Mouse (Mus musculus) hindbrain, embryonic 16.5 days (tissue): ENCODE data around the gene Mcl1. TPM values are rescaled to one million over a fixed set of nuclear protein-coding genes. Genes with fewer than 3 reads are reported as not detected.

ENCODE experiments used
- ATAC-seq: fragments of 200-750 bp; cut with Nextera tagmentation; 2 replicates; pipeline ENCODE4 v1.8.0; 2017; ENCODE audit warnings: moderate TSS enrichment, moderate library complexity
- H3K27ac ChIP-seq: fragments of 300-500 bp; sonication (generic); 2 replicates; pipeline ENCODE4 v1.5.1; 2014; ENCODE audit warnings: low read depth, mild to moderate bottlenecking, control low read depth, low read length, moderate library complexity
- H3K27me3 ChIP-seq: fragments of 300-500 bp; sonication (generic); replicated peaks from 2 replicates; pipeline ENCODE4 v1.6.1; 2014; ENCODE audit warnings: low read length; ENCODE audit not compliant: control insufficient read depth, insufficient read depth
- H3K36me3 ChIP-seq: fragments of 300-500 bp; sonication (generic); 2 replicates; pipeline ENCODE4 v1.6.1; 2014; ENCODE audit warnings: mild to moderate bottlenecking, low read length, moderate library complexity, mixed read lengths; ENCODE audit not compliant: control insufficient read depth, insufficient read depth
- H3K4me1 ChIP-seq: fragments of 300-500 bp; sonication (generic); 2 replicates; pipeline ENCODE4 v1.6.1; 2014; ENCODE audit warnings: low read depth, low read length; ENCODE audit not compliant: control insufficient read depth, insufficient read depth
- H3K4me2 ChIP-seq: fragments of 300-500 bp; sonication (generic); 2 replicates; pipeline ENCODE4 v1.6.1; 2014; ENCODE audit warnings: mild to moderate bottlenecking, low read length, control low read depth, moderate library complexity
- H3K4me3 ChIP-seq: fragments of 300-500 bp; sonication (generic); 2 replicates; pipeline ENCODE4 v1.5.1; 2014; ENCODE audit warnings: mild to moderate bottlenecking, low read length, control low read depth, moderate library complexity
- H3K9ac ChIP-seq: fragments of 300-500 bp; sonication (generic); 2 replicates; pipeline ENCODE4 v1.6.1; 2014; ENCODE audit warnings: low read depth, mild to moderate bottlenecking, control low read depth, low read length, moderate library complexity
- H3K9me3 ChIP-seq: fragments of 300-500 bp; sonication (generic); 2 replicates; pipeline ENCODE4 v1.6.1; 2014; ENCODE audit warnings: mild to moderate bottlenecking, low read length, moderate library complexity; ENCODE audit not compliant: control insufficient read depth
- WGBS: fragments of 180-500 bp; shearing (Covaris S2); extraction: QIAGEN DNeasy Blood & Tissue Kit; methylation state at CpG from one replicate; pipeline ENCODE4 v1.1.7; 2014; 5-methylcytosine and 5-hydroxymethylcytosine counted together
- polyA plus RNA-seq: library from polyadenylated mRNA; unstranded; fragments of >200 nt; fragmentation: Nextera tagmentation; extraction: Ambion mirVana; gene quantifications from 2 replicates; pipeline ENCODE4 v1.2.1, GENCODE M21; 2015

Mcl1 gene
- polyA plus RNA-seq, 1 experiment from 2014 or later, result 20.2 TPM

DNA sequence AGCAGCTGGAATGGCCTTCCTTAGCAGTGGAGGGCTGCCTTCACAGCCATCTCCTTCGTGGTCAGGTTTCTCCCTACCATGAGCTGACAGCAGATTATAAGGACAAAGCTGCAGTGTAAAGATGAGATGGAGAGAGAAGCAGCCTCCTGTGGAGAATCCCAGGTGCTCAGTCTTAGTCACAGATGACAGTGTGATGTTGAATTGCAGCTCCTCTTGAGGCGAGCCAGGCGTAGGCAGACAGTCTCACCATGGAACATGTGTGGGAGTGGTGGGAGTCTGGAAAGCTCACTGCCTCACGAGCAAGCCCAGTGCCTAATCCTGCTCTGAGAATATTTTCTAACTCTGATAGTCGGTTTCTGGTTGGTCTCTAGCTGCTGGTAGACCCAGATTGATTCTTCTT lies 30.8 kb upstream of the Mcl1 start:
- Histone ChIP-seq H3K4me2 (no peak overlapping the region), H3K36me3 (peaks cover 31% of the 10 kb centered on the region), H3K9ac (no peak overlapping the region), H3K27ac (no peak overlapping the region), H3K4me3 (no peak overlapping the region), H3K9me3 (no peaks in the 10 kb centered on the region), H3K27me3 (no peaks in the 10 kb centered on the region), H3K4me1 (peaks cover 17% of the 10 kb centered on the region)
- no peak for ATAC-seq
- 92% methylated on average over 5 of the region's 5 CpGs for WGBS

DNA sequence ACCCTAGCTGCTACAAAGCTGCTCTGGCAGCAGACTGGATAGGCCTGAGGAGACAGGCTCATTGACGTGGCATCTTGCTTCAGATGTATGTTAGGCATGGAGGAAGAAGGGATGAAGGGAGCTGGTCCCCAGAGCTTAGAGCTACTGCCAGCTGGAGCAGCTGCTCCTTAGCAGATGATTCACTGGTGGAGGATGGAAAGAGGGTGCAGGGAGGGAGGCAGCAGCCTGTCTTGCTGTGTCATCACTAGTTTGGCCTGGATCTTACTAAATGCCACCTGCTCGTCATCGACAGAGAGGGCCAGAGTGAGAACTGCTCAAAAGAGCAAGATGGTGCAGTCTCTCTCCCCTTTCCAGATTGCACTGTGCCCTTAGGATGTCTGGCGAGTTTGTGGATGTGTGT lies 28.8 kb upstream of the Mcl1 start:
- Histone ChIP-seq H3K4me3 (no peak overlapping the region), H3K27me3 (no peaks in the 10 kb centered on the region), H3K9me3 (no peaks in the 10 kb centered on the region), H3K27ac (no peak overlapping the region), H3K4me2 (no peak overlapping the region), H3K4me1 (peaks cover 15% of the 10 kb centered on the region), H3K9ac (no peak overlapping the region; the same call in 1 of the 2 replicates), H3K36me3 (peaks cover 34% of the 10 kb centered on the region)
- 67% methylated on average over 4 of the region's 4 CpGs for WGBS
- no peak for ATAC-seq

DNA sequence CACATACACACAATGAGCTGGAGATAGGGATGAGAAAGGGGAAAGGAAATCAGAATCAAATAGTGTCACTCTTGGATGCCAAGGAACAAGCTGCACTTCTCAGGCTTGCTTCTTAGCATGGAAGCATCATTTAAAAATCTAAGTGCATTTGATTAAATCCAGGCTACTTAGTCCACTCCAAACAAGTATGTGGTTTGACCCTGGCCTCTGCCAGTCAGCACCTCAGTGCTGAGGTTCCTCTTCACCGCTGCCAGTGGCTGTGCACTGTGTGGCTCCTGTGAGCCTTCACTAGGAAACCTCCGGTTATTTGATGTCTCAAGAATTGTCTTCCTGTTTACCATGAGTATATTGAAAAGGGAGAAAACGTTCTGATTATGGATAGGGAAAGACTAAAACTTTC lies 27.7 kb upstream of the Mcl1 start:
- Histone ChIP-seq H3K4me2 (no peak overlapping the region), H3K36me3 (peaks cover 34% of the 10 kb centered on the region), H3K4me3 (no peak overlapping the region), H3K27ac (no peak overlapping the region), H3K4me1 (peaks cover 12% of the 10 kb centered on the region), H3K27me3 (no peaks in the 10 kb centered on the region), H3K9me3 (no peaks in the 10 kb centered on the region), H3K9ac (no peak overlapping the region)
- no peak for ATAC-seq
- 88% methylated on average over 3 of the region's 3 CpGs for WGBS

DNA sequence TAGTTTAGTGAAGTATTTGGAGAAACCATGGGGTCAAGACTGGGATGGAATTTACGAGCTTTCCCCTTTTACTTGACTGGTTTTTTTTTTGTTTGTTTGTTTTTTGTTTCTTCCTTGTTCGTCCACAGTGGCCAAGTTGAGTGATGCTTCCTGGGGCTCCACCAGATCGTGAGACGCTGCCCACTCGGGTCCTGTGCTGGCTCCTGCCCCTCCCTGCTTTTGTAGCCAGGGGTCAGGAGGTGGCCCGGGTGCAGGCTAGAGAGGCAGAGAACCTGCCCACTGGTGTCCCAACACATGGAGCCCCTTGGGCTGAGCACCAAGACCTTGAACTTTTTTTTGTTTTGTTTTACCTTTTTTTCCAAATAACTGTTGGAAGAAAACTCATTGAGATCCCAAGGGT lies 27.3 kb upstream of the Mcl1 start:
- Histone ChIP-seq H3K36me3 (peaks cover 34% of the 10 kb centered on the region), H3K9ac (no peak overlapping the region), H3K9me3 (no peaks in the 10 kb centered on the region), H3K4me1 (peaks cover 8% of the 10 kb centered on the region), H3K4me3 (no peak overlapping the region), H3K27me3 (no peaks in the 10 kb centered on the region), H3K4me2 (no peak overlapping the region), H3K27ac (no peak overlapping the region)
- WGBS, result 74% methylated on average over 6 of the region's 6 CpGs
- no peak for ATAC-seq

DNA sequence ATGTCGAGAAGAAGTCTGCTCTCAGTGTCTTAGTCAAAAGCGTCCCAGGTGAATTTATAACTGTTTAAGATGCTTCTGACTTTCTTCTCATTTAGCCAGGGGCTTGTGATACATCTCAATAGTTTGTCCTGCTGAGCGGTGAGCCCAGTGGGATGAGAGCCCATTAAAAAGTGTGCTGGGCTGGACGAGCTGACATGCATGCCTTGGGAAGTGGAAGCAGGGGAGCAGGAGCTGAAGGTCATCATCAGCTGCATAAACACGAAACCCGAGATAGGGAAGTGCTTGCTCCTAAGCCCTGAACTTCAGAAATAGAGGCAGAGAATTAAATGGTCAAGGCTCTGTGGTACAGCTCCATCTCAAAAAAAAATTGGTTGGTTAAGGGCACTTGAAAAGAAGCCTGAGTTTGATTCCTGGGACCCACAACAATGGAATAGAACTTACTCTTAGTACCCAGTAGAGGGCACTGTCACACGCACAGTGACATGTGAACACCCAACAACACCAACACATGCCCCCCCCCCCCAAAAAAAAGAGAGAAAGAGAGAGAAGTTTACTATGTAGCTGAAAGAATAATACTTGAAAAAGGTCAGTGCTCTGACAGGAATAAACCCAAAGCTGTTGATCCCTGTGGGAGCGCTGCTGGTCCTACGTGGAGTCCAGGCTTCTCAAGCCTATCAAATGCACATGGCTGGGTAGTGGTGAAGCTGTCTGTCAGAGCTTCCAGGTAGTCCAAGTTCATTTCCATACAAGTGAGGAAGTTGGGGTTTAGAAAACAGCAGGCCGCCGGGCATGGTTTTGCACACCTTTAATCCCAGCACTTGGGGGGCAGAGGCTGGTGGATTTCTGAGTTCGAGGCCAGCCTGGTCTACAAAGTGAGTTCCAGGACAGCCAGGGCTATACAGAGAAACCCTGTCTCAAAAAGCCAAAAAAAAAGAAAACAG lies 25.7 kb upstream of the Mcl1 start:
- WGBS, result 82% methylated on average over 12 of the region's 12 CpGs
- Histone ChIP-seq H3K27me3 (no peaks in the 10 kb centered on the region), H3K36me3 (peaks cover 28% of the 10 kb centered on the region), H3K4me3 (no peak overlapping the region), H3K4me2 (no peak overlapping the region), H3K4me1 (no peaks in the 10 kb centered on the region), H3K9ac (no peak overlapping the region), H3K9me3 (no peaks in the 10 kb centered on the region), H3K27ac (no peak overlapping the region)
- ATAC-seq, result no peak

DNA sequence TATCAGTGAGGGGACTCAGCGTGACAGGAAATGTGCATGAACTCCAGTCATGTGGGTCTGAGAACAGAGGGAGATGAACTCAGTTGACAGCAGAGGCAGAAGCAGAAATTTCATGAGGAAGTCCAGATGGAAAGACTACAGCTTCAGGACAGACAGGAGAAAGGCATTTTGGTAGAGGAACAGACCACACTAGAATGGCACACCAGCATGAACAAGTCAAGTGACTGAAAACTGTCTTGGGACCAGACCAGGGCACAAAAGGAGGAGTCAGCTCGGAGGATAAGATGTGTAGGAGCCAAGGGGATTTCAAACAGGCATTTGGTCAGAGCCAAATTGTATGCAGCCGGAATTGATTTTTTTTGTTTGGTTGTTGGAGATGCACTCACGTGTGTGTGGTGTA lies 23.0 kb upstream of the Mcl1 start:
- Histone ChIP-seq H3K4me1 (no peaks in the 10 kb centered on the region), H3K27ac (no peak overlapping the region), H3K36me3 (peaks cover 13% of the 10 kb centered on the region), H3K9ac (no peak overlapping the region), H3K4me2 (no peak overlapping the region), H3K9me3 (no peaks in the 10 kb centered on the region), H3K27me3 (no peaks in the 10 kb centered on the region), H3K4me3 (no peak overlapping the region)
- ATAC-seq, result no peak
- WGBS, result 84% methylated on average over 4 of the region's 4 CpGs

DNA sequence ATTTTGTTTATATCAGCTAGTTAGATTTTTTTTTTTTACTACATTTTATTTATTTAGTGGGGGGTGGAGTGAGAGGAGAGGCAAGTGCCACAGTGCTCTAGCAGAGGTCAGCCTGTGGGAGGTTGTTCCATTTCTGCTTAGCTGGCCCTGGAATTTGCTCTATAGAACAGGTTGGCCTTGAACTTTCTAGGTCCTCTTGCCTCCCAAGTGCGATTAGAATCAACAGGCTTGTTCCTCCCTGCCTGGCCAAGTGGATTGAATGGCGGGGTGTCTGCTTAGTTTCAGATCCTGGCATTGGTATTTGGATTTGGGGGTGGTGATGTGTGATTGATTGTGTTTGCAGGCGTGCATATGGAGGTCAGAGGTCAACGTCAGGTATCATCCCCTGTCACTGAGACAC lies 22.5 kb upstream of the Mcl1 start:
- H3K9ac ChIP-seq, result no peak overlapping the region
- no peak for ATAC-seq
- WGBS, result 94% methylated on average over 4 of the region's 4 CpGs
- no peaks in the 10 kb centered on the region for H3K27me3 ChIP-seq
- H3K4me3 ChIP-seq, result no peak overlapping the region
- H3K27ac ChIP-seq, result no peak overlapping the region
- H3K9me3 ChIP-seq, result no peaks in the 10 kb centered on the region
- H3K4me1 ChIP-seq, result no peaks in the 10 kb centered on the region
- H3K4me2 ChIP-seq, result no peak overlapping the region
- H3K36me3 ChIP-seq, result peaks cover 13% of the 10 kb centered on the region

DNA sequence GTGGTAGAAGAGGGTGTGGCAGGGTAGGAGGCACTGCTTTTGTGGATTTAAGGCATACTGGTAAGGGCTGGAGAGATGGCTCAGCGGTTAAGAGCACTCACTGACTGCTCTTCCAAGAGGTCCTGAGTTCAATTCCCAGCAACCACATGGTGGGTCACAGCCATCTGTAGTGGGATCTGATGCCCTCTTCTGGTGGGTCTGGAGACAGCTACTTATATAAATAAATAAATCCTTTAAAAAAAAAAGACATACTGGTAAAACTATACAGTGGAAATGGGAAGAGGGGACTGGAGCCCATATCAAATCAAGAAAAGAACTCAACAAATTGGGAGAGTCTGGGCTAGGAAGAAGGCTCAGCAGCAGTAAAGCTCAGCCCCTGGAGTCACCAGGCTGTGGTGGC lies 18.9 kb upstream of the Mcl1 start:
- no peak overlapping the region for H3K9ac ChIP-seq
- H3K36me3 ChIP-seq, result 0 out of 2 replicates have a peak, but pooled peaks cover 2% of the 10 kb centered on the region
- H3K27ac ChIP-seq, result no peak overlapping the region
- H3K9me3 ChIP-seq, result no peaks in the 10 kb centered on the region
- no peaks in the 10 kb centered on the region for H3K27me3 ChIP-seq
- H3K4me3 ChIP-seq, result no peak overlapping the region
- WGBS, result 86% methylated on average over 1 of the region's 1 CpGs
- no peak for ATAC-seq
- no peak overlapping the region for H3K4me2 ChIP-seq
- no peaks in the 10 kb centered on the region for H3K4me1 ChIP-seq

DNA sequence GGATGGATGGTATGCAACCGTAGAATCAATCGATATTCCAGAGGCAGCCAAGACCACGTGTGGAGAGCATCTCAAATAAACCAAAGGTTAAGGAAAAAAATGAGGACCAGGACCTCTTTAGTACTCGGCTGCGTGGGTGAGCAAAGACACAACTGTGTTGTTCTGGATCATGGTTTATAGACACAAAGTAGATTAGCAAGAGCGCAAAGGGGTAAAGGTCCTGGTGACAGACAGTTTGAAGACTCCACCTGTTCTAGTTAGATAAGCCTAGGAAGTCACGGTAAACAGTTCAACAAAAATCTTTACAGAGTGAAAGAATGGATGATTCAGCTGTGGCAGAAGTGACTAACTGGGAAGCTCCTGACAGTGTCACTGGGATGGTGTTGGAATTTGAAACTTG lies 15.5 kb upstream of the Mcl1 start:
- Histone ChIP-seq H3K36me3 (0 out of 2 replicates have a peak, but pooled peaks cover 2% of the 10 kb centered on the region), H3K4me3 (no peak overlapping the region), H3K9me3 (no peaks in the 10 kb centered on the region), H3K27ac (no peak overlapping the region), H3K9ac (no peak overlapping the region), H3K4me1 (no peaks in the 10 kb centered on the region), H3K27me3 (no peaks in the 10 kb centered on the region), H3K4me2 (no peak overlapping the region)
- WGBS, result 90% methylated on average over 7 of the region's 7 CpGs
- ATAC-seq, result no peak
